Mouse (Mus musculus) kidney, adult 11 months (tissue): ENCODE measurements around the gene Yars.

Source experiments
- DNase-seq: peaks from one replicate; pipeline ENCODE4 v3.0.0; 2022

Gene Yars

GRCm38 (mm10) chr4:129188803-129189541 lies 588 bp upstream of the Yars start:
- DNase-seq = no peak

GRCm38 (mm10) chr4:129190538-129190937 lies 978 bp downstream of the Yars start:
- peak; percentile 24 for DNase-seq

GRCm38 (mm10) chr4:129191691-129192090 lies 2.1 kb downstream of the Yars start:
- no peak for DNase-seq

GRCm38 (mm10) chr4:129194280-129194679 lies 4.7 kb downstream of the Yars start:
- no peak for DNase-seq

GRCm38 (mm10) chr4:129197514-129197913 lies 8.0 kb downstream of the Yars start:
- no peak for DNase-seq

- DNase-seq = no peak
Observed at GRCm38 (mm10) chr4:129204655-129205054, 15.1 kb downstream of the Yars start.

- DNase-seq = no peak
Observed at GRCm38 (mm10) chr4:129206792-129207191, 17.2 kb downstream of the Yars start.

- no peak for DNase-seq
Observed at GRCm38 (mm10) chr4:129209504-129209903, 19.9 kb downstream of the Yars start.

GRCm38 (mm10) chr4:129211461-129211860 lies 21.9 kb downstream of the Yars start:
- no peak for DNase-seq

GRCm38 (mm10) chr4:129212486-129212885 lies 22.9 kb downstream of the Yars start:
- DNase-seq = peak; percentile 15

- DNase-seq = no peak
Observed at GRCm38 (mm10) chr4:129218569-129219175, 29.1 kb downstream of the Yars start.

- DNase-seq = no peak
Observed at GRCm38 (mm10) chr4:129219198-129219597, 29.6 kb downstream of the Yars start.

GRCm38 (mm10) chr4:129220376-129221089 lies 31.0 kb downstream of the Yars start:
- no peak for DNase-seq

GRCm38 (mm10) chr4:129221097-129222010 lies 31.8 kb downstream of the Yars start:
- DNase-seq = no peak

GRCm38 (mm10) chr4:129222019-129222925 lies 32.7 kb downstream of the Yars start:
- no peak for DNase-seq

- DNase-seq = no peak
Observed at GRCm38 (mm10) chr4:129223421-129224281, 34.1 kb downstream of the Yars start.

- no peak for DNase-seq
Observed at GRCm38 (mm10) chr4:129225315-129225714, 35.8 kb downstream of the Yars start.

- DNase-seq = peak; percentile 70
Observed at GRCm38 (mm10) chr4:129226441-129226963, 36.9 kb downstream of the Yars start.

GRCm38 (mm10) chr4:129227170-129227984 lies 37.8 kb downstream of the Yars start:
- DNase-seq = peak; percentile 41

GRCm38 (mm10) chr4:129227985-129228381 lies 38.4 kb downstream of the Yars start:
- no peak for DNase-seq
